Mouse (Mus musculus): ENCODE measurements around the gene Adamts17. TPM values are rescaled to one million over a fixed set of nuclear protein-coding genes. Genes with fewer than 3 reads are reported as not detected.

Adamts17 gene
- total RNA-seq, 1 experiment from 2014 or later, result 0.84 TPM

DNA sequence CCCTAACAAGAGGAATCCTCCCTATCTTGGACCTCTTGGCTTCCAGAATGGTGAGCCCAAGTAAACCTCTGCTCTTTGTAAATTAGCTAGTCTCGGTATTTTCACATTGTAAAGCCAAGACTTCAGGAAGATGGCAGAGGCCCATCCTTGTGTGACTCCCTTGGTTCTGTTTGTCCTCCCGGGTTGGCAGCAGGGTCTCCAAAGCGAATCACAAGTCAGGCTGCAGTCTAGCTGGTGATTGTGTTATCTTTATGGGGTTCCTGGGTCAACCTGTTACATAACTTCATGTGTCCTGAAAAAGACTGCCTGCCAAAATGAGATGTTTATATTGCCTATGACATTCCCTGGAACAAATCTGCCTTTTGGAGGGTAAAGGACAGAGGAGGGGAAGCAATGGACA lies 148.9 kb downstream of the Adamts17 start:
- ATAC-seq (replicated peaks in 1 of 2; ENCODE audit: insufficient read depth in 1 of 2, low FRiP score in 2 of 2, low TSS enrichment in 1 of 2, low read depth in 1 of 2, poor library complexity in 2 of 2, severe bottlenecking in 2 of 2), result no peak

DNA sequence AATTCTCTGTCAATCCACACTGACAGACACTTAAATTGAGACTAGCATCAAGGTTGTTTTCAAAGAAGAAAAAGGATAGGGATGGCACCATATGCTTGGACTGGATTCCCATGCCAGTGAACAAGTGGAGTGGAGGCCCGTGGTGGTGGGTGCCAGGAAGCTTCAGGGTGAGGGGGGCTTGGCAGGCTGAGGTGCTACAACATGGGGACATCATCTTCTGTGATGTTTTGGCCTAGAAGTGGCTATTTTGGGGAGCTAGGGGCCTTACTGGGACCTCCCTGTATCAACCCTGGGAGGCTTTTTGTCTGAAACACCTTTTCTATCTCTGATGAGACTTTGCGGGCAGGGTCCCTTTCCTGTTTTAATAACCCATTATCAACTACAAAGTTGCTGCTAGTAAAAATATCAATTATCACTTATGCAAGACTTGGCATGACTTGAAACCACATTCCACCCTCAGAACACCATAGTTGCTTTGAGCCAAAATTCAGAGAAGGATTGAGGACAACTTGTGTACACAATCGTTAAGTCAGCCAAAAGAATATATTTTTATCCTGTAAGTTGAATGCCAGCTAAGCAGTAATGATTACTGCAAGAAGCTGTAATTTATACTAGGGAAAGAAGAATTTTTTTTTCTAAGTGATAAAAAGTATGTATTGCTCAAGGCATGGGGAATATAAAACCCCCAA lies 150.0 kb downstream of the Adamts17 start:
- ATAC-seq (replicated peaks in 1 of 2; ENCODE audit: insufficient read depth in 1 of 2, low FRiP score in 2 of 2, low TSS enrichment in 1 of 2, low read depth in 1 of 2, poor library complexity in 2 of 2, severe bottlenecking in 2 of 2), result no peak

DNA sequence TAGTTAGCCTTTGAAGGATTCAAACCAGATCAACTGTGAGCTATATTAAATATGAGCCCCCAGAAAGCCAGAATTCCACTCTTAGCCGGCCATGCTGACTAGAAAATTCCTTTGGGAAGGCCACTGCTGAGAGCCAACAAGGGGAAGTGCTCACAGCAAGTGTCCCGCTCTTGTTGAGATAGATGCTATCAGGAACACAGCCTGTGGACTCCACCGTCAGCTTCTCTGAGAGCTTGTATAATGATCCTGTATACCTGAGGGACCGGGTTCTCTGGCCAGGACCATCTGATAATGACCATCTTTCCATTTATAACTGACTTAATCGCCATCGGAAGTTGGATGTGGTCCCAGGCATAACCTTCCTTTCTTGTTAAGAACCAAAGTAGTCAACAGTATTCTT lies 159.3 kb downstream of the Adamts17 start:
- ATAC-seq (replicated peaks in 1 of 2; ENCODE audit: insufficient read depth in 1 of 2, low FRiP score in 2 of 2, low TSS enrichment in 1 of 2, low read depth in 1 of 2, poor library complexity in 2 of 2, severe bottlenecking in 2 of 2), result no peak

DNA sequence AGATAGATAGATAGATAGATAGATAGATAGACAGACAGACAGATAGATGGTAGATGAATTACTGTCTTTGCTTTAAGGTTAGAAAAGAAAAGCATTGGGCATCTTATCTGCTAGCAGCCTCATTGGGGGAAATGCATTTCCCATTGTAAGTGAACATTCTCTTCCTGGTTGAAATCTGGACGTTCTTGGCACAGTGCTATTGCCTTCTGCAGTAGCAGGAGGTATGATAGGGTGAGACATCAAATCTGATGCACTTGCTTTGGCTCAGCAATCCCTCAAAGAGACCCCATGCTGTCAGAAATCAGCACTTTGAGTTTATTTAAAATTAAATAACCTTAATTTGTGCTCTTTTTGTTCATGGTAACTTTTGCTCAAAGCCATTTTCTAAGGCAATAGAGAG lies 164.1 kb downstream of the Adamts17 start:
- ATAC-seq (replicated peaks in 1 of 2; ENCODE audit: insufficient read depth in 1 of 2, low FRiP score in 2 of 2, low TSS enrichment in 1 of 2, low read depth in 1 of 2, poor library complexity in 2 of 2, severe bottlenecking in 2 of 2), result no peak

DNA sequence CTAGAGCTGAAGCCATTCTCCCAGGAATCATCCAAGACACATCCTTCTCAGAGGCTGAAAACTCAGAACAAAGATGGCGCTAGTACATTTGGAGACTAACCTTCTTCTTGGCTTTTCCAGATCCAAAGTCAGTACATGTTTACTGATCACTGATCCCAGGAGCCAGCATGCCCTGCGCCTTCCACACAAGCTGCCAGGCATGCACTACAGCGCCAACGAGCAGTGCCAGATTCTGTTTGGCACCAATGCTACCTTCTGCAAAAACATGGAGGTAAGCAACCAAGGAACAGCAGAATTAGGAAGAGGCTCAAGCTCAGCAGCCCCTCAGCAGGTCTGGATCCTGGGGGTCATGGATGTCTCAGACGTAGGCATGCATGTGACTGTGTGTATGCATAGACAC lies 164.7 kb downstream of the Adamts17 start:
- ATAC-seq (replicated peaks in 1 of 2; ENCODE audit: insufficient read depth in 1 of 2, low FRiP score in 2 of 2, low TSS enrichment in 1 of 2, low read depth in 1 of 2, poor library complexity in 2 of 2, severe bottlenecking in 2 of 2), result no peak

DNA sequence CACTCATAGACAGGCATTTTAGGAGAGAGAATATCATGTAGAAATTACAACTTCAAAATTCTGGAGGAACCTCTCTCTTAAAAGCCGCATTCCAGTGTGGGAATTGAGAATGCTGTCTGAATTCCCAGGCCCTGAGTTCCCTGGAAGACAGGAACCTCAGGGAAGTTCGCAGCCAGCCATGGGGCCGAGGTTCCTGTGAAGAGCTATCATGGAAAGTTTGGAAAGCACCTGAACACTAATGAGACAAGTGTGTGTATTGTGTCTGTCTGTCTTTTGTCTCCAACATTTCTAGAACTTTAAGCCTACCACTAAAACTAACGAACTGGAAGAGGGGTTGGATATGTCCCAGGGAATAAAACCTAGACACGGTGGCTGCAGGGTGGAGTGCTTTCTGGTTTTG lies 170.3 kb downstream of the Adamts17 start:
- no peak for ATAC-seq (replicated peaks in 1 of 2; ENCODE audit: insufficient read depth in 1 of 2, low FRiP score in 2 of 2, low TSS enrichment in 1 of 2, low read depth in 1 of 2, poor library complexity in 2 of 2, severe bottlenecking in 2 of 2)

DNA sequence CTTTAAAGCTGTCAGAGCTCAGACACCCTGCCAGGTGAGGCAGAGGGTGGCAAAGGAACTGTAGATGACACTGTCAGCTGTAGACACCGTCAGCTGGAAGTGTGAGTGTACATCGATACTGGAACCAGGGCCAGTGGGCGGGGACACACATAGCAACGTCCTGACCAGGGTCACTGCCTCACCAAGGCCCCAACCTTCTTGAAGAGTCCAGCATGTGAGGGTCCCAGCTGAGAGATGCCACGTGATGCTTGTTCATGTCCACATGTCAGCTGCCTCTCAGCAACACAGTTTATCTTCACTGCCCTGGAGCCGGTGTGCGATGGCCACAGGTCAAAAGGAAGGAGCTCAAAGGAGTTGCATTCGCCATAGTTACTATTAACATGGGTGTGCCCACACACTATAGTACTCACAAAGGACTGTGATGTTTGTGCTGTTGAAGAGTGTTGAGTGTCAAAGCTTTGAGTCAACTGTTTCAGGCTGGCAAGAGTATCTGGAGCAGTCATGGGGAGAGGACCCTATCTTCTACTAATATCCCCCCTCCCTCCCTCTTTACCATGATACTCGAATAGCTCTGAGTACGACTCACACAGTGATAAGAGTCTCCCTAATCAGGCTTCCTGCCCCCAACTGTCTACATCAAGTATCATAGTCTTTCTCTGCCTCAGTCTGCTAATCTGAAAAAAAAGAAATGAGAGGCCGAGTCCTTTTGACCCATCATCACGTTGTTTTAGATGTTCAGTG lies 172.6 kb downstream of the Adamts17 start:
- ATAC-seq (replicated peaks in 1 of 2; ENCODE audit: insufficient read depth in 1 of 2, low FRiP score in 2 of 2, low TSS enrichment in 1 of 2, low read depth in 1 of 2, poor library complexity in 2 of 2, severe bottlenecking in 2 of 2), result no peak

DNA sequence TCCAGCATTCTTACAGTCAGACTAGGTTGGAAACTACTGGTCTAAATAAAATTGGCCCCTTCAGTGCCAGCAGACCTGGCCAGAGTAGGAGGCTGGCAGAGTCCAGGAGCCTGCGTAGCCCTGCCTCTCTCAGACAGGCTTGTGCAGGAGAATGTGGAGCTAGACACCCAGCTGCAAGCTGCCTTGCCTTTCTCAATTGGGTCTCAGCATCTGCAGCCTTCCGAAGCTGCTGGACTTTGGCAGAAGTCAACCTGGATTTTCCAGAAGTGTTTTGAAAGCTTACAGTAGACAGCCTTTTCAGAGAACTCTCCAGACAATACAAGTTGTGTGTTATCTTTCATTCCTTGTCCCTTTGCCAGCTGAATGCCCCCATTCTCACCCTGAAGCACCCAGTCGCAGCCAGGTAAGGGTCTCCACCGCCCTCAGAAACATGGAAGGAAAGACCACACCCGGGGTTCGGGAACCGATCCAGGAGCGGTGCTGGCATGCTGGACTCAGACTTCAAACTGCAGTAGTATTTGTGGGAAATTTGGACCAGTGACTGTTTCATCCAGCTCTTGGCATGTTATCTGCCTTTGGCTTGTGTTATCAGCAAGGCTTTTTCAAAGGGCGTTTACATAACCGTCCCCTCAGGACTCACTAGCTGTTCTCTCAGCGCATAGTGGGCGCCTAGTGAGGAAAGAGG lies 173.8 kb downstream of the Adamts17 start:
- no peak for ATAC-seq (replicated peaks in 1 of 2; ENCODE audit: insufficient read depth in 1 of 2, low FRiP score in 2 of 2, low TSS enrichment in 1 of 2, low read depth in 1 of 2, poor library complexity in 2 of 2, severe bottlenecking in 2 of 2)

DNA sequence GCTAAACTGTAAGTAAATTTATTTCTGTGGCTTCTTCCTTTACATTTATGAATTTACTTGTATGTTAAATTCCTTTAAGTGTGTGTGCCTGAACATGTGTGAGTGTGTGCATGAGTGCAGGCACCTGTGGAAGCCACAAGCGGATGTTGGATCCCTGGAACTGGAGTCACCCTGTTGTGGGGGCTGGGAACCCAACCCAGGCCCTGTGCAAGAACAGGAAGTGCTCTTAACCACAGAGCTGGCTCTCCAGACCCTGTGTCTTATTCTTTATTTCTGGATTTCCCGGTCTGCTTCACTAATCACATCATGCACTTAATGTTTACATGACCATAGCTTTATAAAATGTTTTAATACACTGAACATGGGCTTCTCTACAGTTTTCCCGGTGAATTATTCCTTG lies 180.4 kb downstream of the Adamts17 start:
- ATAC-seq (replicated peaks in 1 of 2; ENCODE audit: insufficient read depth in 1 of 2, low FRiP score in 2 of 2, low TSS enrichment in 1 of 2, low read depth in 1 of 2, poor library complexity in 2 of 2, severe bottlenecking in 2 of 2), result peak in 1 of 2 experiments; percentile 17; a peak in 1 of 4 replicates

DNA sequence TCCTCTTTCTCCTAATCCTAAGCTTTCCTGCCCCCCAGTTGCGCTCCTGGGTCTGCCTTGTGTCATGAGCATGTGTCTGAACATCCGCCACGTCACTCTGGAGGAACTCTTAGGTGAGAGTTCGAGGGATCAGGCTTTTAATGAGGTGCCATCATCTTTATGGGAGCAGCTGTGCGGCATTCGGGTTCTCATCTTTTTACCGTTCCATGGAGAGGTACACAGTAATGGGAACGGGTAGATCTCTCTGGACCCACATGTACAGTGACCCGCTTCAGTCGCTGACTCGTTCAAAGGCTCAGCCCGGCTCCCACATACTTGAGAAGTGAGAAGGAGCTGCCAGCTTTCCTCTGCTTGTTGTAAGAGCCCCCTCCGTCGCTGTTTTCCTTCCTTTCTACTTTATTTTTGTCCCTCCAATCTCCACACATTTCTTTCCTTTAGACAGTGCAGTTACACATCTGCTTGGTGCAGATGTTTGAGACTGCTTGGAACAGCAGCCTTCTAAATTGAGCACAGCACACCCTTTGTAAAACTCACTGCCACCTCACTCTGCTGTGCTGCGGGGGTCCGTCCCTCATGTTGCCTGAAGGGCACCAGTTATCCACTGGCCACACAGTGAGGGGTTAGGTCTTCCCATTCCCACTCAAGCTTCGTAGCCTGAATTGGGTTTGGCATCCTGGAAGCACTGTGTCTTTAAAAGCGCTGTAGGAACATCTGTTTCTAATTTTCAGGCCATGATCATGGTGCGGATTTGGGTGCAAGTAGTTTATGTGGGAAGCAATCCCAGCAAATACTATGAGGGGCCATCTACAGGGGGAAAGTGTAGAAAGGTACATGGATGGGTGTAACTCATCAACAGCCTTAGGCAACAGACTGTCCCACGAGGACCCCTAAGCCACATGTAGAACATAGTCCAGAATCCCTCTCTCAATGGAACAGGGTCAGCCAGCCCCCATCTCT lies 186.9 kb downstream of the Adamts17 start:
- ATAC-seq (replicated peaks in 1 of 2; ENCODE audit: insufficient read depth in 1 of 2, low FRiP score in 2 of 2, low TSS enrichment in 1 of 2, low read depth in 1 of 2, poor library complexity in 2 of 2, severe bottlenecking in 2 of 2), result no peak

DNA sequence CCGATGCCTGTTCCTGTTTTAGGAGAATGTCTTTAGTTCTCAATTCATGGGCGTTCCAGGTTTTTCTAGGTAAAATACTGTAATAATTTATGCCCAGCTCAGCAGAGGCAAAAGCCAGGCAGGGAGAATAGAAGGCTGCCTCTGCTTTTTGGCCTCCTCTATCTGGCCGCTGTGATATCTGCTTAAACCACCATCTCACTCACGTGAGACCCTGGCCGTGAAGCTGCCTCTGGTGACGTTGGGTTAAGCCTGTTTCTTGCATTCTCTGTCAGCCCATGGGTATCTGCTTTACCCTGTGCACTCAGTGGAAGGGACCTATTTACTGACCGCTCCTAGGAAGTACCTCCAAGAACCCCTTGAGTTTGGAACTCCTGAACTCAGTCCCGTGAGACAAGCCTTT lies 187.7 kb downstream of the Adamts17 start:
- no peak for ATAC-seq (replicated peaks in 1 of 2; ENCODE audit: insufficient read depth in 1 of 2, low FRiP score in 2 of 2, low TSS enrichment in 1 of 2, low read depth in 1 of 2, poor library complexity in 2 of 2, severe bottlenecking in 2 of 2)

DNA sequence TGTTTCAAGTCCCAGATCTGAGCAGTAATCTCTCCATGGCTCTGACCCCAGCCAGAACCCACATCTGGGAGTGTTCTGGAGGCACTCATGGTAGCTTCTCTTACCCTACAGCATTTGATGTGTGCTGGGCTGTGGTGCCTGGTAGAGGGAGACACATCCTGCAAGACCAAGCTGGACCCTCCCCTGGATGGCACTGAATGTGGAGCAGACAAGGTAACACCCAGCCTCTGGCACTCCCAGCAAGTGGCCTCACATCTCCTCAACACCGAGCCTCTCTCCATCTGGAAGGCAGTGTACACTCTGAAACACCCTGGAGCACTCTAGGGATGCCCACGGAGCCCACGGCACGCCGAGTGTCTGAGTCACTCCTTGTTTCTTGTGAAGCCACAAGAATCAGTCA lies 188.2 kb downstream of the Adamts17 start:
- ATAC-seq (replicated peaks in 1 of 2; ENCODE audit: insufficient read depth in 1 of 2, low FRiP score in 2 of 2, low TSS enrichment in 1 of 2, low read depth in 1 of 2, poor library complexity in 2 of 2, severe bottlenecking in 2 of 2), result no peak

DNA sequence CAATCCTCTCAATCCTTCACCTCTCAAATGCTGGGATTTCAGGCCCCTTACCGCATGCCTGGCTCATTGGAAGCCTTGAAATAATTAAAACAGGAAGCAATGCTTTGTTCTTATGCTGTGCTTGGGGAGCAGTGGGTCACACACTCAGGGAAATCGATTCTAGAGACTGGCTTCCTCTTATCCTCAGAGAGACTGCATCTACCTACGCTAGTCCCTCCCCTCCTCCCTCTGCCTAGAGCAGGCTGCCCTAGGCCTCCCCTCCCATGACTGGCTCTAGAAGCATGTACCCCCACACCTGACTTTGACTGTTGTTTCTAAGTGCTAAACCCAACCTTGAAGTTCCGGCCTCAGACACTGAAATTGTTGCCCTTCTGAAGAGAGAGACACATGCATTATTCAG lies 189.4 kb downstream of the Adamts17 start:
- ATAC-seq (replicated peaks in 1 of 2; ENCODE audit: insufficient read depth in 1 of 2, low FRiP score in 2 of 2, low TSS enrichment in 1 of 2, low read depth in 1 of 2, poor library complexity in 2 of 2, severe bottlenecking in 2 of 2), result no peak

DNA sequence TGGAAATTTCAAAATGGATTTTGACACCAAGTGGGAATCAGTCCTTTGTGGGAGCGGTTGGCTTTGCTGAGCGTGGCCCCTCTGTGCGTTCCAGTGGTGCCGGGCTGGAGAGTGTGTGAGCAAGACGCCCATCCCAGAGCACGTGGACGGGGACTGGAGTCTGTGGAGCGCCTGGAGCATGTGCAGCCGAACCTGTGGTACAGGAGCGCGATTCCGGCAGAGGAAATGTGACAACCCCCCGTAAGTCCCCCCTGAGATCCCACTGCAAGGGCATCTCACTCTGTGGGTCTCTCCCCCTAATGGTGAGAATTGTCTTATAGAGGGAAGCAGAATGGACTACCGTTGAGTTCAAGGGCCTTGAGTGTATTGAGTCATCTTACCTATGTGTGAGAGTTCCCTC lies 189.9 kb downstream of the Adamts17 start:
- ATAC-seq (replicated peaks in 1 of 2; ENCODE audit: insufficient read depth in 1 of 2, low FRiP score in 2 of 2, low TSS enrichment in 1 of 2, low read depth in 1 of 2, poor library complexity in 2 of 2, severe bottlenecking in 2 of 2), result no peak

DNA sequence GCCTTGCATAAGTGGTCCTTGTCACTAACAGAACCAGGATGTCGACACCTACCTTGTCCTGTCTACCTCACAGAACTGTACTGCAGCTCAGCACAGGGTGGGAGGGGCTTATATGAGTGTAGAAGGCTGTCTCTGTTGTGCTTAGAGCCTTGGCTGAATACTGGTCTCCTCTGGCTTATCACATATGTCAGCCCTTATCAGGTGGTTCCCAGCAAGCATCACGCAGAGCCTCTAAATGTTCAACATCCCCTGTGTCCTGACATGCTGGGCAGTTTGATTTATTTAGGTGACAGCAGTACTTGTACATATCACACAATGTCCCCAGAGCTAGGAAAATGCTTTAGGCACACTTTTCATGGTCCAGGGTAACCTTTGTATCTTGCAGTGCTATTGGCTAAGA lies 191.7 kb downstream of the Adamts17 start:
- no peak for ATAC-seq (replicated peaks in 1 of 2; ENCODE audit: insufficient read depth in 1 of 2, low FRiP score in 2 of 2, low TSS enrichment in 1 of 2, low read depth in 1 of 2, poor library complexity in 2 of 2, severe bottlenecking in 2 of 2)

DNA sequence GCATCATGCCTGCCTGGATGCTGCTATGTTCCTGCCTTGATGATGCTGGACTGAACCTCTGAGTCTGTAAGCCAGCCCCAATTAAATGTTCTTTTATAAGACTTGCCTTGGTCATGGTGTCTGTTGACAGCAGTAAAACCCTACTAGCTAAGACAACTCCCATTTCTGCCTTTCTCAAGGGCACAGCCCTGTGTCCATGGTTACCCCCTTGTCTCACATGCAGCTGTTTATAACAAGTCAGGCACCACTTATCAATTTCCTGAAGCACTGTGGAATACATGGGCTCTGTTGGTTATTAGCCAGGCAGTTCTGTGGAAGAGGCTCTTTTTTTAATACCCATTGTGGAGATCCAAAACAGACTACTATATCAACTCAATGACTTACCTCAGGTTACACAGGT lies 193.1 kb downstream of the Adamts17 start:
- ATAC-seq (replicated peaks in 1 of 2; ENCODE audit: insufficient read depth in 1 of 2, low FRiP score in 2 of 2, low TSS enrichment in 1 of 2, low read depth in 1 of 2, poor library complexity in 2 of 2, severe bottlenecking in 2 of 2), result no peak

DNA sequence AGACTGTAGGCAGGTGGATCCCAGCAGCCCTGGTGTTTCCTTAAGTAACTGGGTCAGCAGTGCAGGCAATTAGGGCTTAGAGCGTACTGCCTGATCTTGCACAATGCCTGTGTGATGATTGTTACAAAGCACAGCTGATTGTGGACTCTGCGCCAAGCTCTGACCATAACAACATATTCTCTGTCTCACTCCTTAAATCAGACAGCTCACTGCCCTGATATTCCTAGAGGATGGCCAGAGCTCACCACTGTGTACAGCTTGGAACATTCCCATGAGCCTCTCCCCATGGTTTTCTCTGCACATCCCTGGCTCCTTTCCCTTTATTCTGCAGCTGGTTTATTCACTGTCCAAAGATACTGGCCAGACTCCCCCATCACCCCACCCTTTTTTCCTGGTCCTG lies 194.8 kb downstream of the Adamts17 start:
- no peak for ATAC-seq (replicated peaks in 1 of 2; ENCODE audit: insufficient read depth in 1 of 2, low FRiP score in 2 of 2, low TSS enrichment in 1 of 2, low read depth in 1 of 2, poor library complexity in 2 of 2, severe bottlenecking in 2 of 2)

All from hematopoietic stem cell, adult 5-6 weeks (primary cell).